Mouse (Mus musculus) midbrain, postnatal 0 days (tissue): ENCODE results near the gene Eng. TPM values are rescaled to one million over a fixed set of nuclear protein-coding genes. Genes with fewer than 3 reads are reported as not detected.

Experiments used
- ATAC-seq: fragments of 200-750 bp; cut with Nextera tagmentation; 2 replicates; pipeline ENCODE4 v1.8.0; 2017; ENCODE audit warnings: moderate number of reproducible peaks, mild to moderate bottlenecking, moderate TSS enrichment, moderate library complexity; ENCODE audit not compliant: low FRiP score
- DNase-seq: peaks from one replicate; pipeline ENCODE4 v3.0.0-alpha.2; 2015; ENCODE audit warnings: low spot score
- H3K27ac ChIP-seq: fragments of 300-500 bp; sonication (generic); 2 replicates; pipeline ENCODE4 v1.5.1; 2014; ENCODE audit warnings: low read depth, mild to moderate bottlenecking, low read length, mixed read lengths
- H3K27me3 ChIP-seq: fragments of 300-500 bp; sonication (generic); 2 replicates; pipeline ENCODE4 v1.6.1; 2014; ENCODE audit warnings: low read length, control low read depth, mixed read lengths; ENCODE audit not compliant: insufficient read depth
- H3K36me3 ChIP-seq: fragments of 300-500 bp; sonication (generic); 2 replicates; pipeline ENCODE4 v1.6.1; 2014; ENCODE audit warnings: low read length, control low read depth, mixed read lengths; ENCODE audit not compliant: insufficient read depth
- H3K4me1 ChIP-seq: fragments of 300-500 bp; sonication (generic); 2 replicates; pipeline ENCODE4 v1.6.1; 2014; ENCODE audit warnings: mild to moderate bottlenecking, control low read depth, antibody characterized with exemption, low read length, mixed read lengths; ENCODE audit not compliant: insufficient read depth
- H3K4me2 ChIP-seq: fragments of 300-500 bp; sonication (generic); 2 replicates; pipeline ENCODE4 v1.6.1; 2014; ENCODE audit warnings: low read depth, mild to moderate bottlenecking, low read length, mixed read lengths; ENCODE audit not compliant: poor library complexity, severe bottlenecking
- H3K4me3 ChIP-seq: fragments of 300-500 bp; sonication (generic); 2 replicates; pipeline ENCODE4 v1.5.1; 2014; ENCODE audit warnings: low read depth, mild to moderate bottlenecking, low read length, moderate library complexity
- H3K9ac ChIP-seq: fragments of 300-500 bp; sonication (generic); replicated peaks from 2 replicates; pipeline ENCODE4 v1.6.1; 2014; ENCODE audit warnings: mild to moderate bottlenecking, low read length, moderate library complexity, mixed read lengths; ENCODE audit not compliant: poor library complexity, severe bottlenecking
- H3K9me3 ChIP-seq: fragments of 300-500 bp; sonication (generic); 2 replicates; pipeline ENCODE4 v1.6.1; 2016; ENCODE audit warnings: low read length, control low read depth
- CTCF ChIP-seq: IDR thresholded peaks from 2 replicates; pipeline ENCODE4 v1.5.1; 2016; ENCODE audit warnings: antibody characterized with exemption, mild to moderate bottlenecking
- WGBS: fragments of 180-500 bp; shearing (Covaris S2); extraction: QIAGEN DNeasy Blood & Tissue Kit; methylation state at CpG from one replicate; pipeline ENCODE4 v1.1.7; 2014; 5-methylcytosine and 5-hydroxymethylcytosine counted together
- polyA plus RNA-seq: library from polyadenylated mRNA; unstranded; fragments of >200 nt; fragmentation: Nextera tagmentation; extraction: Ambion mirVana; gene quantifications from 2 replicates; pipeline ENCODE4 v1.2.1, GENCODE M21; 2015
- total RNA-seq: library from RNA; depleted of rRNA; stranded (reverse); fragments of >200 nt; gene quantifications from 2 replicates; pipeline ENCODE4 v1.2.3, GENCODE M21; 2014

The Eng gene
- total and polyA plus RNA-seq, 2 experiments from 2014 or later, result 20.0 to 20.3 TPM

DNA sequence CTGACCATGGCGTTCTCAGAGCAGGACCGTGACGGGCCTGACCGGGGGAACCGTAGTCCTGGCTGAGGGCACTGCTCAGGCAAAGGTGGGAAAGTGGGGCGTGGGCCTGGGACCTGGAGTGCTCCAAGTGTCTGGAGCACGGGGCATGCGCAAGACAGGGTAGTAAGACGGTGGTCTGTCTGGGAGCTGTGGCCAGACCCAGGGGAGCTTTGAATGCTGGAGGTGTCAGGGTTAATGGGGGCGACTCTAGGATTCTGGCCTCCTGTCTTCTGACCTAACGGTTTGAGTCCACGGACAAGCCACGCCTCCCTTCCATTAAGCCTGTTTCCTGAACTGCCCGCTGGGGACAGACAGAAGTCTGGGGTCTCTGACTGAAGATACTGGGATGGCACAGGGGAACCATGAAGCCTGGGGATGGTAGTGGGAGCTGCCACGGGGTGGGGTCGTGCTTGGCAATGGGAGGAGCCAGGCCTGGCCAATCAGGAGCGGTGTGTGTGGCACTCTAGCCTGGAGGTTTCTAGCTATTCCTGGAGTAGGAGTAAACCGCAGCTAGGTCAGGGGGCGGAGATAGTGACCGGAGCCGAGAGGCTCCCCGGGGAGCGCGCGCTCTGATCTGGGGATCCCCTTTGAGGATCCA is 38.1 kb upstream of the Eng start:
- peak overlapping the region; percentile 77 for H3K4me3 ChIP-seq
- H3K9ac ChIP-seq, result peak overlapping the region; percentile 36
- peak; percentile 47; the same call in 1 of the 2 replicates for ATAC-seq
- peak overlapping the region; percentile 80 for H3K4me2 ChIP-seq
- 11% methylated on average over 25 of the region's 25 CpGs for WGBS
- no peaks in the 10 kb centered on the region for H3K27me3 ChIP-seq
- no peaks in the 10 kb centered on the region for H3K9me3 ChIP-seq
- peak; percentile 9; the same call in 1 of the 2 replicates for TF ChIP-seq CTCF
- peak; percentile 54 for DNase-seq
- no peak overlapping the region for H3K27ac ChIP-seq
- H3K4me1 ChIP-seq, result peaks cover 13% of the 10 kb centered on the region
- H3K36me3 ChIP-seq, result no peaks in the 10 kb centered on the region; the same call in 1 of the 2 replicates

DNA sequence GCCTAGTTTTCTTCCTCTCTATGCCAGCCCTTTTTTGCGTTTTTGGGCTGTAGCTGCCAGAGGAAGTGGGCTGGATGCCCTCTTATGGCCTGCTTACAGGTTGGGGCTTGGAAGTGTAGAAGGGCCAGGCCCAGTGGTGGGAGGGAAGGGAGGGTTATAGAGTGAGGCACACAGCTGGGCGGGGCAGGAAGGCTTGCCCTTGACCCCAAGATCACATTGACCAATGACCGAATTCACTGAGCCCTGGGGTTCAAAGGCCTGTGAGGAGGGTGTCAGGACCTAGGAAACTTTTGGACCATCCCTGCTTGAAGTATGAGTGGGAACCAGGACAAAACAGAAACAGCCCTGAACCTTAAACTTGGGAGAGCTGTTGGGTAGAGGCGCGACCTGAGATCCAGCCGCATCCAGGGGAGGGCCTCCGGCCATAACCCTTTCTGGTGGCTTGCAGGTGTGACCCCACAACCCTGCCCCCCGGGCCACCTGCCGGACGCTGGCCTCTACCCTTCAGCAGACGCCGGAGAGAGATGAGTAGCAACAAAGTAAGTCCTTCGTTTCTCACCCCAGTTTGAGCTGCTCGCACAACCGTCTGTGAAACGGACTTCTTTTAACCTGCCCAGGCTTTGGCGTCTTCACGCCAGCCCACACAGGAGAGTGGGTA is 37.5 kb upstream of the Eng start:
- H3K9me3 ChIP-seq, result no peaks in the 10 kb centered on the region
- H3K4me2 ChIP-seq, result peak overlapping the region; percentile 80
- no peak for TF ChIP-seq CTCF
- H3K9ac ChIP-seq, result peak overlapping the region; percentile 36
- H3K27ac ChIP-seq, result no peak overlapping the region
- H3K4me3 ChIP-seq, result peak overlapping the region; percentile 77
- H3K27me3 ChIP-seq, result no peaks in the 10 kb centered on the region
- no peak for DNase-seq
- 49% methylated on average over 18 of the region's 18 CpGs for WGBS
- peaks cover 13% of the 10 kb centered on the region for H3K4me1 ChIP-seq
- no peak for ATAC-seq
- H3K36me3 ChIP-seq, result no peaks in the 10 kb centered on the region; the same call in 1 of the 2 replicates

DNA sequence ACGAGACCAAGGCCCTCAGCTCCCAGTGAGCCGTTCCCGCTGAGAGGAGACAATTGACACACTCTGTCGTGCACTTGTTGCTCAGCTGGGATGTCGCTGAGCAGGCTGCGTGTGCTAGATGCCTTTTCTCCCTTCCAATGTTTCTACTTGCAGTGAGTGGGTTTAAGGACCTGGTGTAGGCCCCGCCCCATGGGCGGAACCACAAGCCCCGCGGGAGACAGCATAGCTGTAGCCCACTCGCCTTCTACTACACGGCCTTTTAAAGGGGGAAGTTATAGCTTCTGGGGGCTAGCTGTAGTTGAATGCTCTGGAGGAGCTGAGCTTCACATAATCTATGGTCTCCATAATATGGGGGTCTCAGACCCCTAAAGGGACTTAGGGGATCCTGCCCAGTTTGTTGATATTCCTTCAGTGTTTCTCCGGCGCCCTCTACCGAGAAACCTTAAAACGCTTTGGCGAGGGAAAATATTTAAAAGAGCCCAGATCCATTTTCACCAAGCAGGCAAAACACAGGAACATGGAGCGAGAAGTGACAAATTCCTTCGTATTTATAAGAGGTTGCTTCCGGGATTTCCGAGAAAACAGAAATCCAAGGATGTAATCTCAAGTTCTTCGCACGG is 35.7 kb upstream of the Eng start:
- 15% methylated on average over 23 of the region's 23 CpGs for WGBS
- DNase-seq, result peak; percentile 47
- Histone ChIP-seq H3K4me3 (peak overlapping the region; percentile 23; the same call in 1 of the 2 replicates), H3K27me3 (no peaks in the 10 kb centered on the region), H3K4me2 (peak overlapping the region; percentile 43), H3K4me1 (peaks cover 13% of the 10 kb centered on the region), H3K9ac (no peak overlapping the region), H3K27ac (no peak overlapping the region), H3K9me3 (no peaks in the 10 kb centered on the region), H3K36me3 (peaks cover 5% of the 10 kb centered on the region)
- TF ChIP-seq CTCF, result peak; percentile 64
- ATAC-seq, result no peak

DNA sequence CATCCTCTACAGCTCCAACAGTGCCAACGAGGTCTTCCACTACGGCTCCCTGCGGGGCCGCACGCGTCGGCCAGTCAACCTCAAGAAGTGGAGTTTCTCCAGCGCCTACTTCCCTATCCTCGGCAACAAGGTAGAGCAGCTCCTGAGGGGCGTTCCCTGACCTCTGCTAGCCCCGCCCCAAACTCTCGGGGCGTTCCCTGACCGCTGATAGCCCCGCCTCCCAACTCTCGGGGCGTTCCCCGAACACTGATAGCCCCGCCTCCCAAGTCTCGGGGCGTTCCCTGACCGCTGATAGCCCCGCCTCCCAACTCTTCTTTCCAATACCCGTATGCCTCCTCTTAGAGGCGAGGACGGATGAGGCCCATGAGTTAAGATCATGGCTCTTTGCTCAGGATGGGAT is 34.1 kb upstream of the Eng start:
- Histone ChIP-seq H3K4me1 (peaks cover 13% of the 10 kb centered on the region), H3K27me3 (no peaks in the 10 kb centered on the region), H3K4me3 (no peak overlapping the region), H3K27ac (no peak overlapping the region), H3K4me2 (no peak overlapping the region), H3K9ac (no peak overlapping the region), H3K9me3 (no peaks in the 10 kb centered on the region), H3K36me3 (peaks cover 5% of the 10 kb centered on the region)
- DNase-seq (no peak), ATAC-seq (no peak)
- WGBS, result 70% methylated on average over 26 of the region's 26 CpGs
- TF ChIP-seq CTCF, result no peak

DNA sequence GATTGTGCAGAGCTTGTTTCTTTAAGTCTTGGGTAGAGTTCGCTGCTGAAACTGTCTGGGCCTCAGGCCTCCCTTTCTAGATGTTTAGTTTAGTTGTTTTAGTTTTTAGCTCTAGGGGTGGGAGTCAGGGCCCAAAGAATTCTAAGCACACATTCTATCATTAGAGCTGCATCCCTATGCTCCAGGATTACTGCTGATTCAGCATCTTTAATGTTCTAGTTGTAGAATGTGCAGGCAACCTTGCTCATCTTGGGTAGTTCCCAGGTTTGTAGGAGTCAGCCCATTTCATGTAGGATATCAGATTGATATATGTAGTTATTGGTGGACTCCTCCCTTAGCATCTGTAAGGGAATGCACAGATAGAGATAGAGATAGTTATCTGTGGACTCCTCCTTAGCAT is 29.3 kb upstream of the Eng start:
- Histone ChIP-seq H3K27ac (no peak overlapping the region), H3K9ac (no peak overlapping the region), H3K4me3 (no peak overlapping the region), H3K4me2 (no peak overlapping the region), H3K9me3 (no peaks in the 10 kb centered on the region), H3K36me3 (peaks cover 5% of the 10 kb centered on the region), H3K27me3 (no peaks in the 10 kb centered on the region), H3K4me1 (no peaks in the 10 kb centered on the region)
- no peak for ATAC-seq
- DNase-seq, result no peak
- WGBS, result 88% methylated on average over 1 of the region's 1 CpGs
- no peak for TF ChIP-seq CTCF

DNA sequence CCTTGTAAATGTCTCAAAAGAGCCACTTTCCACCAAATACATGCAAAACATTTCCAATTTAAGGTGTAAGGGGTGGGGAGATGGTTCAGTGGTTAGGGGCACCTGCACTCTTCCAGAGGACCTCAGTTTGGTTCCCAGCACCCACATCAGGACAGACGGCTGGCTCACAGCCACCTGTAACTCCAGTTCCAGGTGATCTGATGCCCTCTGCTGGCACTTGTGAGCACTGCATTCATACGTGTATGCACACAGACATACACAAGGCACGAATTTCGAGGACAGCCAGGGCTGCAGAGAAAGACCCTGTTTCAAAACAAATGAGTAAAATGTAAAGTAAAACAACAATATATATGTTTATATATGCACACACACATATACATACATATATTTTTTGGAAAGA is 28.8 kb upstream of the Eng start:
- Histone ChIP-seq H3K27me3 (no peaks in the 10 kb centered on the region), H3K9ac (no peak overlapping the region), H3K4me1 (no peaks in the 10 kb centered on the region), H3K27ac (no peak overlapping the region), H3K9me3 (no peaks in the 10 kb centered on the region), H3K4me3 (no peak overlapping the region), H3K36me3 (peaks cover 5% of the 10 kb centered on the region), H3K4me2 (no peak overlapping the region)
- 91% methylated on average over 4 of the region's 4 CpGs for WGBS
- no peak for ATAC-seq
- peak; percentile 64 for TF ChIP-seq CTCF
- no peak for DNase-seq
